Mouse (Mus musculus): Measurements from ENCODE around the gene Cd4.
A peak's percentile ranks its signal among the peaks of the same experiment; 100 is the strongest.
"Not testable (repeated sequence)": the region's sequence is repeated elsewhere in the genome, so short reads cannot be mapped to it uniquely, and the experiment has no call there.

Gene Cd4

GRCm38 (mm10) chr6:124915160-124915941, 27.3 kb upstream of the Cd4 start:
- DNase-seq = peak; percentile 72 to 80

GRCm38 (mm10) chr6:124914511-124914910, 26.5 kb upstream of the Cd4 start:
- DNase-seq = no peak

GRCm38 (mm10) chr6:124913721-124914285, 25.8 kb upstream of the Cd4 start:
- peak; percentile 70 to 78 for DNase-seq

- no peak for DNase-seq
Measured at GRCm38 (mm10) chr6:124913214-124913613, 25.2 kb upstream of the Cd4 start.

- no peak for DNase-seq
Measured at GRCm38 (mm10) chr6:124911533-124912218, 23.7 kb upstream of the Cd4 start, which contains the start of gene Lag3. Lag3 (minus strand) TSS chr6:124911705.

- DNase-seq = no peak
Measured at GRCm38 (mm10) chr6:124910032-124910431, 22.0 kb upstream of the Cd4 start.

- no peak for DNase-seq
Measured at GRCm38 (mm10) chr6:124907767-124908166, 19.7 kb upstream of the Cd4 start.

- DNase-seq = no peak
Measured at GRCm38 (mm10) chr6:124904991-124905860, 17.2 kb upstream of the Cd4 start.

GRCm38 (mm10) chr6:124904161-124904981, 16.4 kb upstream of the Cd4 start:
- peak; percentile 78 to 90 for DNase-seq

- peak; percentile 95 to 97 for DNase-seq
Measured at GRCm38 (mm10) chr6:124903580-124904151, 15.6 kb upstream of the Cd4 start.

- no peak for DNase-seq
Measured at GRCm38 (mm10) chr6:124901851-124902250, 13.8 kb upstream of the Cd4 start.

- peak; percentile 30 to 39 for DNase-seq
Measured at GRCm38 (mm10) chr6:124900801-124901480, 12.9 kb upstream of the Cd4 start.

GRCm38 (mm10) chr6:124900056-124900800, 12.2 kb upstream of the Cd4 start:
- DNase-seq = no peak

GRCm38 (mm10) chr6:124898359-124898758, 10.3 kb upstream of the Cd4 start:
- no peak for DNase-seq

- not testable (repeated sequence) for DNase-seq
Measured at GRCm38 (mm10) chr6:124894113-124894512, 6.1 kb upstream of the Cd4 start.

- no peak for DNase-seq
Measured at GRCm38 (mm10) chr6:124890997-124891396, 3.0 kb upstream of the Cd4 start.

GRCm38 (mm10) chr6:124888555-124889125, 619 bp upstream of the Cd4 start:
- no peak for DNase-seq

- DNase-seq = no peak
Measured at GRCm38 (mm10) chr6:124885956-124886381, 2.1 kb downstream of the Cd4 start.

GRCm38 (mm10) chr6:124884714-124885500, 3.1 kb downstream of the Cd4 start:
- no peak for DNase-seq

All from kidney, postnatal 36 days (tissue).